Mouse (Mus musculus) hindbrain, embryonic 14.5 days (tissue): ENCODE data around the gene Phkg2. TPM values are rescaled to one million over a fixed set of nuclear protein-coding genes. Genes with fewer than 3 reads are reported as not detected.

Experiments
- ATAC-seq: fragments of 200-750 bp; cut with Nextera tagmentation; 2 replicates; pipeline ENCODE4 v1.8.0; 2017; ENCODE audit warnings: moderate number of reproducible peaks, mild to moderate bottlenecking, moderate TSS enrichment, moderate library complexity; ENCODE audit not compliant: low FRiP score
- DNase-seq: peaks from one replicate; pipeline ENCODE4 v3.0.0-alpha.2; 2015; ENCODE audit warnings: low spot score
- H3K27ac ChIP-seq: fragments of 300-500 bp; sonication (generic); 2 replicates; pipeline ENCODE4 v1.5.1; 2014; ENCODE audit warnings: mild to moderate bottlenecking, moderate library complexity
- H3K27me3 ChIP-seq: fragments of 300-500 bp; sonication (generic); 2 replicates; pipeline ENCODE4 v1.6.1; 2014; ENCODE audit warnings: mild to moderate bottlenecking, low read length, mixed read lengths; ENCODE audit not compliant: control insufficient read depth, insufficient read depth
- H3K36me3 ChIP-seq: fragments of 300-500 bp; sonication (generic); replicated peaks from 2 replicates; pipeline ENCODE4 v1.6.1; 2014; ENCODE audit not compliant: control insufficient read depth, insufficient read depth
- H3K4me1 ChIP-seq: fragments of 300-500 bp; sonication (generic); replicated peaks from 2 replicates; pipeline ENCODE4 v1.6.1; 2014; ENCODE audit warnings: antibody characterized with exemption, low read length, mixed read lengths; ENCODE audit not compliant: control insufficient read depth, insufficient read depth
- H3K4me2 ChIP-seq: fragments of 300-500 bp; sonication (generic); replicated peaks from 2 replicates; pipeline ENCODE4 v1.6.1; 2014; ENCODE audit warnings: mild to moderate bottlenecking, moderate library complexity
- H3K4me3 ChIP-seq: fragments of 300-500 bp; sonication (generic); replicated peaks from 2 replicates; pipeline ENCODE4 v1.5.1; 2014; ENCODE audit warnings: mild to moderate bottlenecking, low read length
- H3K9ac ChIP-seq: fragments of 300-500 bp; sonication (generic); 2 replicates; pipeline ENCODE4 v1.6.1; 2014
- H3K9me3 ChIP-seq: fragments of 300-500 bp; sonication (generic); 2 replicates; pipeline ENCODE4 v1.6.1; 2016; ENCODE audit warnings: low read length; ENCODE audit not compliant: control insufficient read depth
- WGBS: fragments of 180-500 bp; shearing (Covaris S2); extraction: QIAGEN DNeasy Blood & Tissue Kit; methylation state at CpG from one replicate; pipeline ENCODE4 v1.1.7; 2014; 5-methylcytosine and 5-hydroxymethylcytosine counted together
- polyA plus RNA-seq: library from polyadenylated mRNA; unstranded; fragments of >200 nt; fragmentation: Nextera tagmentation; extraction: Ambion mirVana; gene quantifications from 2 replicates; pipeline ENCODE4 v1.2.1, GENCODE M21; 2014

The Phkg2 gene
- polyA plus RNA-seq, 1 experiment from 2014 or later = 53.5 TPM

DNA sequence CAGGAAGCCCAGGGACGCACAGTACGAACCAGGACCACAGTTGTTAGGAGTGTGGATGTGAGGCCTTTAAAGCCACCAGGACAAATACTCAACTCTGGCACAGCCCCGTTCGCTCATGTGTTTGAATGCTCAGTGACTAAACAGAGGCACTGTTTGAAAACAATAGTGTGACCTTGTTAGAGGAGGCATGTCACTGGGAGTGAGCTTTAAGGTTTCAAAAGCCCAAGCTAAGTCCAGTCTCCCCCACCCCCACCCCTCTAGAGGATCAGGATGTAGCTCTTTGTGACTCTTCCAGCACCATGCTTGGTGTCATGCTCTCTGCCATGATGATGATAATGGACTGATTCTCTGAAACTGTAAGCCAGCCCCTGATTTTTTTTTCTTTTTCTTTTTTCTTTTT lies 58.3 kb downstream of the Phkg2 start:
- H3K4me2 ChIP-seq = no peak overlapping the region
- H3K36me3 ChIP-seq = no peaks in the 10 kb centered on the region
- no peak overlapping the region for H3K4me3 ChIP-seq
- DNase-seq = no peak
- ATAC-seq = no peak
- no peak overlapping the region for H3K27ac ChIP-seq
- 56% methylated on average over 4 of the region's 4 CpGs for WGBS
- H3K27me3 ChIP-seq = no peaks in the 10 kb centered on the region
- H3K9me3 ChIP-seq = no peaks in the 10 kb centered on the region
- no peaks in the 10 kb centered on the region for H3K4me1 ChIP-seq
- H3K9ac ChIP-seq = no peak overlapping the region

Other genes with a start within 250 kb of the Phkg2 start
- 4.8 and 6.1 TPM in 2 replicates for gene Zfp768, start 227.8 kb upstream of the Phkg2 start, polyA plus RNA-seq
- gene Zfp747, start 197.3 kb upstream of the Phkg2 start, polyA plus RNA-seq = 8.2 and 8.5 TPM in 2 replicates
- gene 9130019O22Rik, start 186.2 kb upstream of the Phkg2 start, polyA plus RNA-seq = 4.5 and 5.7 TPM in 2 replicates
- 6.1 and 6.4 TPM in 2 replicates for gene E430018J23Rik, start 179.7 kb upstream of the Phkg2 start, polyA plus RNA-seq
- gene Zfp764, start 166.5 kb upstream of the Phkg2 start, polyA plus RNA-seq = 4.2 and 5.3 TPM in 2 replicates
- 25.6 and 31.6 TPM in 2 replicates for gene Zfp688, start 151.3 kb upstream of the Phkg2 start, polyA plus RNA-seq
- 12.9 and 14.0 TPM in 2 replicates for gene Zfp689, start 124.2 kb upstream of the Phkg2 start, polyA plus RNA-seq
- 36.1 and 37.5 TPM in 2 replicates for gene Prr14, start 113.7 kb upstream of the Phkg2 start, polyA plus RNA-seq
- gene Fbrs, start 94.1 kb upstream of the Phkg2 start, polyA plus RNA-seq = 13.6 and 15.3 TPM in 2 replicates
- 62.1 and 67.3 TPM in 2 replicates for gene Srcap, start 61.4 kb upstream of the Phkg2 start, polyA plus RNA-seq
- 15.6 TPM in 2 replicates for gene Gm42715, start 53.8 kb upstream of the Phkg2 start, polyA plus RNA-seq
- 7.1 and 10.3 TPM in 2 replicates for gene Tmem265, start 11.9 kb upstream of the Phkg2 start, polyA plus RNA-seq
- gene Ccdc189, start 15.3 kb downstream of the Phkg2 start, polyA plus RNA-seq = 9.2 and 9.8 TPM in 2 replicates
- 37.4 and 40.6 TPM in 2 replicates for gene Rnf40, start 15.4 kb downstream of the Phkg2 start, polyA plus RNA-seq
- 22.2 and 22.9 TPM in 2 replicates for gene Zfp629, start 42.5 kb downstream of the Phkg2 start, polyA plus RNA-seq
- 50.2 and 57.4 TPM in 2 replicates for gene Bcl7c, start 135.6 kb downstream of the Phkg2 start, polyA plus RNA-seq
- gene Ctf1, start 139.4 kb downstream of the Phkg2 start, polyA plus RNA-seq = 3.1 and 4.2 TPM in 2 replicates
- gene Ctf2, start 158.8 kb downstream of the Phkg2 start, polyA plus RNA-seq = 0.25 TPM in 1 of 2 replicates, not detected in the other
- 5.6 and 6.9 TPM in 2 replicates for gene Fbxl19, start 171.2 kb downstream of the Phkg2 start, polyA plus RNA-seq
- gene Orai3, start 196.5 kb downstream of the Phkg2 start, polyA plus RNA-seq = 4.8 and 7.3 TPM in 2 replicates
- gene Setd1a, start 203.3 kb downstream of the Phkg2 start, polyA plus RNA-seq = 18.7 and 19.1 TPM in 2 replicates
- gene Gm49388, start 212.3 kb downstream of the Phkg2 start, polyA plus RNA-seq = not detected in 2 replicates
- 10.6 and 11.0 TPM in 2 replicates for gene Hsd3b7, start 227.3 kb downstream of the Phkg2 start, polyA plus RNA-seq